Mouse (Mus musculus) ES-E14 (cell line): ENCODE measurements around the gene Ubp1. TPM values are rescaled to one million over a fixed set of nuclear protein-coding genes. Genes with fewer than 3 reads are reported as not detected.

Experiments
- DNase-seq: peaks from one replicate; pipeline ENCODE4 v3.0.0-alpha.2; 2013; ENCODE audit warnings: low read depth, low spot score
- H3K27ac ChIP-seq: 2 replicates; pipeline ENCODE4 v1.5.1; 2012; ENCODE audit warnings: low read depth, mild to moderate bottlenecking, low read length, moderate library complexity, mixed read lengths; ENCODE audit not compliant: poor library complexity, insufficient read depth, severe bottlenecking
- H3K36me3 ChIP-seq: 2 replicates; pipeline ENCODE4 v1.6.1; 2012; ENCODE audit warnings: mild to moderate bottlenecking, low read length, moderate library complexity, mixed read lengths; ENCODE audit not compliant: control insufficient read depth, poor library complexity, insufficient read depth, severe bottlenecking
- H3K4me1 ChIP-seq, 2 experiments: fragments of 150-350 bp in 1 of 2; sonication (generic) in 1 of 2; 2 replicates each; pipeline ENCODE4 v1.6.1; 2012; ENCODE audit warnings: low read length in 2 of 2, mild to moderate bottlenecking in 1 of 2, mixed read lengths in 1 of 2; ENCODE audit not compliant: control insufficient read depth in 2 of 2, insufficient read depth in 2 of 2, poor library complexity in 1 of 2
- H3K4me3 ChIP-seq, 2 experiments: fragments of 150-350 bp in 1 of 2; sonication (generic) in 1 of 2; 2 replicates each; pipeline ENCODE4 v1.5.1; 2012; ENCODE audit warnings: low read length in 2 of 2, low read depth in 1 of 2, mild to moderate bottlenecking in 1 of 2, mixed read lengths in 1 of 2; ENCODE audit not compliant: insufficient read depth in 1 of 2, poor library complexity in 1 of 2, severe bottlenecking in 1 of 2
- H3K9ac ChIP-seq: 2 replicates; pipeline ENCODE4 v1.6.1; 2012; ENCODE audit warnings: low read depth, mild to moderate bottlenecking, low read length, mixed read lengths; ENCODE audit not compliant: poor library complexity, insufficient read depth, severe bottlenecking
- H3K9me3 ChIP-seq: fragments of 150-350 bp; sonication (generic); 2 replicates; pipeline ENCODE4 v1.6.1; 2012; ENCODE audit warnings: low read depth, mild to moderate bottlenecking, low read length; ENCODE audit not compliant: control insufficient read depth, insufficient read depth
- CHD2 ChIP-seq: IDR thresholded peaks from 2 replicates; pipeline ENCODE4 v1.6.1; 2014; ENCODE audit warnings: mild to moderate bottlenecking, low read depth, low read length, inconsistent platforms
- HCFC1 ChIP-seq: IDR thresholded peaks from 2 replicates; pipeline ENCODE4 v1.6.1; 2012; ENCODE audit warnings: low read length, inconsistent platforms, borderline replicate concordance; ENCODE audit not compliant: insufficient read depth
- MAFK ChIP-seq: IDR thresholded peaks from 2 replicates; pipeline ENCODE4 v1.6.1; 2014; ENCODE audit warnings: mild to moderate bottlenecking, low read depth, low read length, inconsistent platforms; ENCODE audit not compliant: insufficient read depth
- ZC3H11A ChIP-seq: IDR thresholded peaks from 2 replicates; pipeline ENCODE4 v1.6.1; 2012; ENCODE audit warnings: low read depth, mild to moderate bottlenecking, inconsistent platforms, low read length, borderline replicate concordance
- ZNF384 ChIP-seq: IDR thresholded peaks from 2 replicates; pipeline ENCODE4 v1.6.1; 2012; ENCODE audit warnings: low read depth, low read length, inconsistent platforms
- in situ Hi-C, 2 experiments: fragments of 600-800 bp; cut with MboI; formaldehyde crosslinking; loops; one replicate each; pipeline ENCODE4 v1.15.1; 2025; ENCODE audit warnings: low sequenced_read_pairs in 2 of 2, inconsistent platforms in 1 of 2; ENCODE audit not compliant: unreplicated experiment in 2 of 2
- total RNA-seq: library from RNA; depleted of rRNA; stranded (reverse); fragments of 300-350 nt; gene quantifications from 2 replicates; pipeline ENCODE4 v1.2.3, GENCODE M21; 2012

Ubp1 gene
- total RNA-seq, 1 experiment: 80.3 TPM

GRCm38 (mm10) chr9:113957777-113958176 is 27.0 kb downstream of the Ubp1 start:
- peaks cover 17% of the 10 kb centered on the region for H3K36me3 ChIP-seq
- in situ Hi-C loops: no loop called here
- no peak for TF ChIP-seq ZNF384
- no peak for TF ChIP-seq ZC3H11A
- no peak for TF ChIP-seq HCFC1
- no peak for TF ChIP-seq CHD2
- TF ChIP-seq MAFK: no peak
- no peaks in the 10 kb centered on the region for H3K4me1 ChIP-seq
- H3K27ac ChIP-seq: no peak overlapping the region
- H3K9me3 ChIP-seq: no peaks in the 10 kb centered on the region
- no peak for DNase-seq
- H3K9ac ChIP-seq: no peak overlapping the region
- H3K4me3 ChIP-seq: no peak overlapping the region

- H3K27ac ChIP-seq: no peak overlapping the region
- no peak overlapping the region for H3K9ac ChIP-seq
- in situ Hi-C loops: no loop called here
- peaks cover 36% of the 10 kb centered on the region for H3K36me3 ChIP-seq
- no peak for DNase-seq
- H3K4me1 ChIP-seq: no peaks in the 10 kb centered on the region
- no peak for TF ChIP-seq ZC3H11A
- no peak for TF ChIP-seq MAFK
- TF ChIP-seq HCFC1: no peak
- TF ChIP-seq CHD2: no peak
- H3K9me3 ChIP-seq: no peaks in the 10 kb centered on the region
- no peak overlapping the region for H3K4me3 ChIP-seq
Measured at GRCm38 (mm10) chr9:113963718-113964117, 33.0 kb downstream of the Ubp1 start.

- no peak for DNase-seq
- Histone ChIP-seq H3K36me3 (peaks cover 40% of the 10 kb centered on the region), H3K27ac (no peak overlapping the region), H3K9me3 (no peaks in the 10 kb centered on the region), H3K4me1 (no peaks in the 10 kb centered on the region), H3K4me3 (no peak overlapping the region), H3K9ac (no peak overlapping the region)
- in situ Hi-C loops: no loop called here
- TF ChIP-seq ZC3H11A (no peak), HCFC1 (no peak), CHD2 (no peak), MAFK (no peak), ZNF384 (no peak)
Measured at GRCm38 (mm10) chr9:113964415-113964814, 33.7 kb downstream of the Ubp1 start.

- TF ChIP-seq HCFC1: no peak
- TF ChIP-seq MAFK: no peak
- TF ChIP-seq ZNF384: no peak
- TF ChIP-seq CHD2: no peak
- TF ChIP-seq ZC3H11A: no peak
- H3K4me3 ChIP-seq: no peak overlapping the region
- H3K36me3 ChIP-seq: peaks cover 47% of the 10 kb centered on the region
- H3K9me3 ChIP-seq: no peaks in the 10 kb centered on the region
- H3K27ac ChIP-seq: no peak overlapping the region
- H3K9ac ChIP-seq: no peak overlapping the region
- H3K4me1 ChIP-seq: peaks cover 0 to 2% of the 10 kb centered on the region in 2 experiments; a peak in 1 of 4 replicates
- DNase-seq: no peak
- in situ Hi-C loops: no loop called here
Measured at GRCm38 (mm10) chr9:113966838-113967237, 36.1 kb downstream of the Ubp1 start.

GRCm38 (mm10) chr9:113968967-113969366 is 38.2 kb downstream of the Ubp1 start:
- no peak overlapping the region for H3K27ac ChIP-seq
- TF ChIP-seq HCFC1 (no peak), ZC3H11A (no peak), ZNF384 (no peak), MAFK (no peak), CHD2 (no peak)
- no peaks in the 10 kb centered on the region for H3K9me3 ChIP-seq
- H3K4me3 ChIP-seq: no peak overlapping the region
- peaks cover 0 to 2% of the 10 kb centered on the region in 2 experiments; a peak in 1 of 4 replicates for H3K4me1 ChIP-seq
- H3K36me3 ChIP-seq: peaks cover 48% of the 10 kb centered on the region
- in situ Hi-C loops: no loop called here
- H3K9ac ChIP-seq: no peak overlapping the region
- no peak for DNase-seq
